Mouse (Mus musculus) embryo, embryonic 10.5 days (tissue): ENCODE results near the gene Ccdc69.

Experiments used
- DNase-seq: peaks from one replicate; pipeline ENCODE4 v3.0.0-alpha.2; 2015; ENCODE audit warnings: low spot score

The Ccdc69 gene

GRCm38 (mm10) chr11:55008230-55008629, 69.7 kb downstream of the Ccdc69 start:
- no peak for DNase-seq

- no peak for DNase-seq
Measured at GRCm38 (mm10) chr11:55005684-55006083, 72.2 kb downstream of the Ccdc69 start.

- DNase-seq, result no peak
Measured at GRCm38 (mm10) chr11:55004970-55005502, 72.9 kb downstream of the Ccdc69 start.
